Mouse (Mus musculus) cerebellum, adult 9-11 months (tissue): ENCODE measurements around the gene Scarf1.
"Not testable (repeated sequence)": the region's sequence is repeated elsewhere in the genome, so short reads cannot be mapped to it uniquely, and the experiment has no call there.

Experiments used
- DNase-seq: peaks from one replicate; pipeline ENCODE4 v3.0.0; 2022

Gene Scarf1

DNA sequence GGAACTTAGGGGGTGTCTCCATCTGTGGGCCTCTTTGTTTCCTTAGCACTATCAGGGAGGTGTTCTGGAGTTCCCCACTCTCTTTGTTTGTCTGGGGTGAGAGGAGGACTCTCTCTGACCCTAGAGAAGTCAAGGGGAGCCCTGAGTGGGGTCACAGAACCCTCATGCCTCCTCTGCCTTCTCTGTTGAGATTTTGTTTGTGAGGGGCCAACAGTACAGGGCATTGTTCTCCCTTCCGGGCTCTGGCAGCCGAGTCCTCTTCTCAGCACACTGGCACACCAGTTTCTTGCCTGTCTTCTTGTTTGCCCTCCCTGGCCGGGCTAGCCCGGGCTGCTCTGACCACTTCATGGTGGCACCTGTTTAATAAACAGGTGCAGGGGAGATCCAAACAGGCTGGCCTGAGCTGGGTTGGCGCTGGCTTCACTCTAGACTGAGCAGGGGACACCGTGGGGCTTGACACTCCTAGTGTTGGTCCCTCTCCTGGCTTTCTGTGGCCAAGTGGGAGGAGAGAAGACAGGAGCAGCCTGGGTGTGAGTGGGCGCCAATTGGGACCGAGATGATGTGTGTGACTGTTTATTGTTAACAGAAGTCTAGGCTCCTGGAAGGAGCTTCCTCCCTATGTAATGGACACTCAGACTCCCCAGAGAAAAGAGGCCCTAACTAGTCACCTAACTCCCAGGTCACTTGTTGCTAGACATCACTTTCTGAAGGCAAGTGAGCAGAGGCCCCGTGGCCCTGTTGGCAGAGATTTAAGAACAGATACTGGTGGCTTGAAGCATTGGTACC, 25.0 kb downstream of the Scarf1 start:
- peak; percentile 71 for DNase-seq

DNA sequence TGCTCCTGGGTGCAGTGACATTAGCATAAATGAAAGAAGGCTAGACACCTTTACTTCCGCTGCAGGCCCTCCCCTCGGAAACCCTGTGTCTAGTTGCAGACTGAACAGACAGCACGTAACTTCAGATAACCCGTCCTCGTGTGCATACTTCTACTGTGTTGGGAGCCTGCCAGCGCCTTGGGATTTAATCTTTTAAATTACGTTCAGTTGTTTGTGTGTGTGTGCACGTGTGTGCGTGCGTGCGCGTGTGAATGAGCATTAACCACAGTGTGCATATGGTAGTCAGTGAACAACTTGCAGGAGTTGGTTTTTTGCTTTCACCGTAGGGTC, 25.6 kb downstream of the Scarf1 start:
- peak; percentile 67 for DNase-seq

DNA sequence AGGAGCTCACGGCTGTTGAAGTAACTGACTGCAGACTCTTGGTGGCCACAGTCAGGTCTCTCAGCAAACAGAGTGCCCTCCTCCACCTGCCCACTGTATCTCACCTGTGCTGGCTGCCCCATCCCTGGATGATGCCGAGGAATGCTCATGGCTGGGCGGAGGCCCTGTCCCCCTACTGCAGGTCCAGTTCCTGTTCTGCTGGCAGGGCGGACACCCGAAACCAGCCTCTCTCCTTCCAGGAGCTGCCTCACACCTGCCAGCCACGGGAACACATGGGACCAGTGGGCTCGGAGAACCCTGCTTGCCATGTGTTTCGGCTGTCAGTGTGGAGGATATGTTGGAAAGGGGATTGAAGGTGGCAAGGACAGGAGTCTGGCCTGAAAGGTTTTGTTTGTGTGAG, 26.9 kb downstream of the Scarf1 start:
- peak; percentile 60 for DNase-seq

DNA sequence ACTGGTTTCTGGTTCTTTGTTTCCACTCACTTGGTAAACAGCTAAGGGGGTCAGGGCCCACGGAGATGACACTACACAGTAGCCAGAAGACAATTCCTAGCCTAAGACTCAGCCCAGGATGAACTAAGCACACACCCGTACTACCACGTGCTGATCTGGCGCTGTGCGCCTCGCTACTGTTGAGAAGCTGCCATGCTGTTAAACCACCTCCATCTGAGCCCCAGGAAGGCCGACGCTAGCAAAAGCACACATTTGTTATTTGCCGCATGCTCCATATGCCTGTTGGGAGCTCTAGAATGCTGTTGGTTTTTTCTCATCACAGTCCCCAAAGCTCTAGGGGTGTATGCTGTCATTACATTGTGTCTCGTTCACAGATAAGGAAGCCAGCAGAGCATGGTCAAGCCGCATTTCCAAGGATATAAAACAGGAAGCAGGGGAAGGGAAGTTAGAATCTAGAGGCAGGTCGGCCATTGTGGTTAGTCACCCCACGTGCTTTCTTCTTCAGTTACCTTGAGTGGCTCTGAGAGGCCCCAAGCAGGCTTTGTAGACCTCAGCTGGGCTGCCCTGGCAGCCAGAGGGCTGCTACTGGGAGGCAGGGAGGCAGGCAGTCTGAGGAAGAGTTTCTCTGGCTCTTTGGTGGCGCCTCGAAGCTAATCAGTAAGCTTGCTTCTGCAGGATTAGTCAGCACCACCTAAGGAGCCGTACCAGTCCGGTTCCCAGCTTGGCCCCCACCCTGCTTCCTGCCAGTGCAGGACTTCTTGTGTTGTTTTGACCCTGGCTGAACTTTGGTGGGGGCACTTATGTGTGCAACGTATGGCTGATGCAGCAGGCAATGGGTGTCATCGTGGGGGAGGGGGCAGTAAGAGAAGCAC, 27.6 kb downstream of the Scarf1 start:
- DNase-seq: peak; percentile 63

DNA sequence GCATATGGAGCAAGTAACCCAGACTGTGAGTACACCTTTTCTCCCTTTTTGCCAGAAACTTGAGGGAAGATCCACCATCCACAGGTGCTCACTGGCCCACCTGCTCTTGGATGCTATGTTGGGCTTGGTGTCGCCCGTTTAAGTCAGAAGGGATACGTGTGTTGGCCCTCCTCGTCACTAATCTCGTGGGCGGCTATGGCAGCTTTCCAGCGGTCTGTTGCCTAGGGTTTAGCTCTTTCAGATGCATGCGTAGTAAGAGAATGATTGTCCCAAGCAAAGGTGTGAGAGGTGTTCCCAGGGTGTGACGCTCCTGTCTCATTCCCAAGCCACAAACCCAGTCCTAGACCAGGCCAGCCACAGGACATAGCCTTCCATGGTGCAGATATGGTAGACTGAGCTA, 31.4 kb downstream of the Scarf1 start:
- peak; percentile 69 for DNase-seq

DNA sequence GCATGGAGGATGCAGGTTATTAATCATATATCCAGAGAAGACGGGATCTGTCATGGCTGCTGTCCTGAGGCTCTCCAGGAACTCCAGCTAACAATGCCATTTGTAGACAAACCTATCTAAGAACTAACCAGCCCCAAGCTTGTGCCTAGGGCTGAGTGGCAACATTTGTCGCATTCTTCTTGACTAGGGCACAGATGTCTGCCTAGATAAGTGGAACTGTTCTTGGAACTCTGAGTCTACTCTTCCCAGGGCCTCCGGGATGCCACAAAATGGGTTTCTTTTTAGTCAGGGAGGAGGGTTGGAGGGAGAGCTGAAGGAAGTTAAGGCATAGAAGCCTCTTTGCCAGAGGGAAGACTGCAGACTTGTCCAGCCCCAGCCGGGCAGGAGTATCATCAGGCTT, 32.7 kb downstream of the Scarf1 start:
- no peak for DNase-seq

DNA sequence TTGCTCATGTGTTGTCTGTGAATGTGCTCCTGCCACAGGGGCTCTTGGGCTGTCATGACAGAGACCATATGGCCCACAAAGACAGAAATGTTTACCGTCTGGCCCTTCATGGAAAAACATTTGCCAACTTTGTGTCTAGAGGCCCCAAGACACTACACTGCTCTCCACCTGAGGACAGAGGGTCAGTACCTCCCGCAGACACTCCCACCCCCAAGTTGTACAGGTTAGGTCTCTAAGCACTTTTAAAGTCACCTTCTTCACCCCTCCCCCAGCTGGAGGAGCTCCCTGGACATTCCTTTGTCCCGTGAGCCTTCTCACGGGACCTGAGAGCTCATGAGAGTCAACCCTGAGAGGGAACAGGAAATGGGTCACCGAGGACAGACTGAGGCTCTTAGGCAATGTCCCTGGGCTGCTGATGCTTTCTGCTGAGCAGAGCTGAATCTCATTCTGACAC, 36.3 kb downstream of the Scarf1 start:
- peak; percentile 73 for DNase-seq

DNA sequence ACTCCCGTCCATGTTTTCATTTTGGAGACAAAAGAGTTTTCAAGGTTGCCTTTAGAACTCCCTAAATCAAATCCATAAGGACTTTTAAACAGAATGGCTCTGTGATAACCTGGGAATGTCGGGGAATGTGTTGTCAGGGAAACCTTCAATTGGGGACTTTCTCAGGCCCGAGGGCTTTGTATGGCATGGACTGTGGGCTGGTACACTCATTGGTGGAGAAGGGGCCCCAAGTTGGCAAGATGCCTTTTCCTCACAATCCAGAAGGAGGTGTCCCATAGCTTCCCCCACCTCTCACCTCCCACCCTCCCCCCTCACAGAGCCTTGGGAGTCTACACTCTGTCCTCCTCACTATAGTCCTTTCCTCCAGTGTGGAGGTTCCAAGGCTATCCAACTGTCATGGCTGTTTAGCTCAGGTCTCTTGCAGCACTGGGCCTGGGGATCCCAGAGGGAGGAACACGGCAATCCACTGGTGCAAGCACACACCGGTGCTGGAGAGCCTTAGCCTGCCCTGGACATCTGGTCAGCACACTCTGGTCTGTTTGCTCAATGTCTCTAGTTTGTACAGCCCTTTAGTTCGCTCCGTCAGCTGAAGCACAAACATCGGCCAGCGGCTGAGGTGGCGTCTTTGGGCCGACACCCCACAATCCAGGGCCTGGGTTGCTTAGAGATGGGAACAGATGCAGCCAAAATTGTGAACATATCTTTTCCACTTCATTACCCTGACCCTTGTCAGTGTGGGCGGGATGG, 37.0 kb downstream of the Scarf1 start:
- DNase-seq: peak; percentile 50

DNA sequence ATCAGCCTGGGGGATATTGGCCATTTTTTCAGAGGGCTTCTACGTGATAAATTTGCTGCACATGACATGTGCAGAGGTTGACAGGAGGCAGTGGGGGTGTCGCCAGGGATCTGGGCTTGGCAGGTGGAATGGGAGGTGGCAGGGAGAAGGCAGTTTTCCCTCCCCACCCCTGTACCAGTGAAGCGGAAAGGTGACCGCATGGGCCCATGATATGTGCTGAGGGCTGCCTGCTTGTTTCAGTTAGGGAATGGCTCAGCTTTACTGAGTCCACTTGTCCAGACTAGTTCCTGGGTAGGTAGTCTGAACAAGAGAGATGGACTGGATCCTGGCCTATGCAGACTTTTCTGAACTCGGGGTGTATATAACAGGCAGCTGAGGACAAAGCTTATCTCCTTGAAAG, 38.0 kb downstream of the Scarf1 start:
- peak; percentile 54 for DNase-seq

DNA sequence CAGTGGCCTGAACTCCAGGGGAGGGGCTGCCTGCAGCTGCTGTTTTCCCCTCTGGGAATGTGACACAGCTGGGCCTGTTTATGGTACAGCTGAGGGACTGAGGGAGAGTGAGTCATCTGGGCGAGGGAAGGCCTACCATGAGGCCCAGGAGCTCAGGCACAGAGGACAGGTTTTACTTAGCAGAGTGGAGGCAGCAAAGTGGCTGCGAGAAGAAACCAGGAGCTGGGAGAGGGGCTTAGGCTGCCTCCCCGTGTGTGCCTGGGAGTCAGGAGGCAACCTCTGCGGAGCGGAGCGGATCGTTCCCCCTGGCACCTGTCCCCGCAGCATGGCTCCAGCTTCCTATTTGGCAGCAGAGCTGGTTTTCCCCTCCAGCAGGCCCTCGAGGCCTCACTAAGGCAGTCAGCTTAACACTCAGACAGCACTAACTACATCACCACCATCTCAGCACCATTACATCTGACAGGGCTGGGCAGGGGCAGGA, 38.7 kb downstream of the Scarf1 start:
- DNase-seq: peak; percentile 86

DNA sequence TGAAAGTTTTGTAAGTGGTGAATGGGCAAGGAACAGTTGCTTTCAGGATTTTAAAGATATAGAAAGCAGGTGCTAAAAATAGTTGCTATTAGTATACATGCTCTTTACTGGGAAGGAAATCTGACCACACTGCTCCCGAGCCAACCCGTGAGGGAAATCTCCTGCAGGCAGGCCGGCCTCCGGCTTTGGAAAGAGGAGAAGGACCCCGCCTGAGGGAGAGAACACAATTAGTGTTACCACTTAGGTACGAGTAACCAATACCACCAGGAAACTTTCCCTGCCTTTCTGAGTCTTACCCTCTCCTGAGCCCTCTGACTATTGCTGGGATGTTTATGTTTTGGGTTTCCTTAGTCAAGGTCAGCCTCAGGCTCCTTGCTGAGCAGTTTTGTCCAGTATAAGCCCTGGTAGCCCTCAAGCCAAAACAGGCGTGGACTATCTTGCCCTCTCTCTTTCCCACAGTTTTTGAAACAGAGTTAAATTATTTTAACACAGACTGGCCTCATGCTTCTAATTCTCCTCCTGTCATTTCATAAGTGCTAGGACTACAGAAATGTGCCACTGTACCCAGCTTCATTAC, 39.7 kb downstream of the Scarf1 start:
- no peak for DNase-seq

DNA sequence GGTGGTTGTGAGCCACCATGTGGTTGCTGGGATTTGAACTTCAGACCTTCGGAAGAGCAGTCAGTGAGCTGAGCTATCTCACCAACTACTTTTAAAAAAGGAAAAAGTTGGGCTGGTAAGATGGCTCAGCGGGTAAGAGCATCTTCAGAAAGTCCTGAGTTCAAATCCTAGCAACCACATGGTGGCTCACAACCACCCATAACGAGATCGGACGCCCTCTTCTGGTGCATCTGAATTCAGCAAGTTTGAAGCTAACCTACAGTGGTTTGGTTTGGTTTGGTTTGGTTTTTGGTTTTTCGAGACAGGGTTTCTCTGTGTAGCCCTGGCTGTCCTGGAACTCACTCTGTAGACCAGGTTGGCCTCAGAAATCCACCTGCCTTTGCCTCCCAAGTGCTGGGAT, 42.7 kb downstream of the Scarf1 start:
- not testable (repeated sequence) for DNase-seq

DNA sequence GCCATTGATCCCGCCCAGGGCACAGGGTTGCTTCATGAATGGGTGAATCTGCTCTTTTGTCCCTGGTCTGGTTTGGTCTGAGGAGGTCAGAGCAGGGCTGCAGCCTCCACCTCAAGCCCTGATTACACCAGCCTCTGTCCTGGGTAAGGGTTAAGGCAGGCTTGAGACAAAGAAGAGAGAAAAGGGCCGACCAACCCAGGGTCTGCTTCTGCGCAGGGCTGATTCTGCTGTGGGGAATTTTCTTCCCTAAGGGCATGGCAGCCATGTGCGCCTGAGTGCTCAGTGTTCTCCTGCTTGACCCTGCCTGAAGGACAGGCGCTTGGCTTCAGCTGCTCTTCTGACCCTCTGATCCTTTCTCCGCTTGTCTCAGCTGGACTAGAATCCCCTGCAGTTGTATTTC, 43.8 kb downstream of the Scarf1 start:
- no peak for DNase-seq

DNA sequence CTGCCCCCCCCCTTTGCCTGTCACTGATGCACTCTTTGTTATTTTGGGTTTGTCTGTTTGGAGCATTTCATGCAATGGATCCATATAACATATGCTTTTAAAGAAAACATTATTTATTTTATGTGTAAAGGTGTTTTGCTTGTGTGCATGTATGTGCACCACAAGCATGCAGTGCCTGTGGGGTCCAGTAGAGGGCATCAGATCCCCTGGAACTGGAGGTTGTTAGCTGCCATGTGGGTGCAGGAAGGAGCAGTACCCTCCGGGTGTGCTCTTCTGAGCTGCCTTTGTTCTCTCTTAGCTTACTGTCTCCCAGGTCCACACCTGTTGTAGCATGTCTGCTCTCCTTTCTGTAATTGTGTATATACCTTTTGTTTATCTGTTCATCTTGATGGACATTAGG, 44.8 kb downstream of the Scarf1 start:
- peak; percentile 27 for DNase-seq

DNA sequence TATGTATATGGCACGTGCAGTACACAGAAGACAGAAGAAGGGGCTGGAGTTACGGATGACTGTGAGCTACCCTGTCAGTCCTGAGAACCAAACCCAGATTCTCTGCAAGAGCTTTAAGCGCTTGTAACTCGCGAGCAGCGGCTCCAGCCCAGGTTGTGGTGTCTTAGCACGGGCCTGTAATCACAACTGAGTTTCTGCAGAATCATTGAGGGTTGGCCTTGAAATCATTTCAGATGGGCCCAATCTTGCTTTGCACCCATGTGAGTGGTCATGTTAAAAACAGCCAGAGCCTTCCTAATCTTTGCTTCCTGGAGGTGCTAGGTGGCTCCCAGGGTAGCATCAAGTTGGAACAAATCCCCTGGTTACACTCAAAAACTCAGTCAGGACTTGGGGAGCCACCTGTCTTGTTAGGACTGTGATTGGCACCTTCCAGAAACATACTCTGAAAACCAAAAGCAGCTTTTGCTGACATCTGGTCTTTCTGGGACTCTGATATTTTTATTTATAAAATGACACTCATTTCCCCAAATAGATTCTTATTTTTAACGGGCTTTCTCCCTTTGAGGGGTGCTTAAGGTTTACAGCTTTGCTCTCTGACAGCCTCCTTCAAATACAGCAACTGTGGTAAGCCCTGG, 46.6 kb downstream of the Scarf1 start:
- DNase-seq: peak; percentile 16

DNA sequence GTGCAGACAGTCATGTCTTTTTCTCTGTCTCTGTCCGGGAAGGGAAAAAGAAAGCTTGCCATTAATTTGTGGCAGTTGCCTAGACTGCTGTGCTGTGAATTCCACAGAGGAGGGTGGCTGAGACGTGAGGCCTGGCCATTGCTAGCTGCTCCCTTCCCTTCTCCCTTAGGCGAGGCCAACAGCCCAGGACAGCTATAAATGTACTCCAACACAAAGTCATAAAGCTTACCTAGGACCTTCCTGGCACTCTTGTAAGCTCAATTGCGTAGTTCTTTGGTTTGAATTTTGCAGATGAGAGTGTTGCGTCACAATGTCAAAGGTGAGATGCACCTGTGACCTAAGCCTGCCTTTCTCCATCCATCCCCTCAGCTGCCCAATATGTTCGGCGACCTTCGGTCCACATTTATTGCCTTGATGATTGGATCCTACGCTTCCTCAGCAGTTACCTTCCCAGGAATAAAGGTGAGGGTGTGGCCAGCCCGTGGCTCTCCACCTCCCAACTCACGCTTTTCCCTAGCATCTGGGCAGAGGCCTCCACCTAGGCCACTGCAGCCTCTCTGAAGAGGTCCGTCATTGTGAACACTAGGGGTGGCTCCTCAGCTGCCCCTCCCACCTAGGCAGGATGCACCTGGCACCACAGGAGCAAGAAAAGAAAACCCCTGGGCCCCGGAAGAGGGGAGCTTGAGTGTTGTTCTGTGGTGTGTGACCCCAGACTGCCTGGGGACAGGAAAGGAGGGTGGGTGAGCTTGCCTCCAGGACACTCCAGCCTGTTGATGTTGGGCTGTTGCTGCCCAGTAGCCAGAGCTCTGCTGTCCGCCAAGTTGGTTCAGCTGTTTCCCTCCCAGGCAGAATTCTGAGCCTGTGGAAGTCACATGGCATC, 47.4 kb downstream of the Scarf1 start:
- DNase-seq: peak; percentile 56

DNA sequence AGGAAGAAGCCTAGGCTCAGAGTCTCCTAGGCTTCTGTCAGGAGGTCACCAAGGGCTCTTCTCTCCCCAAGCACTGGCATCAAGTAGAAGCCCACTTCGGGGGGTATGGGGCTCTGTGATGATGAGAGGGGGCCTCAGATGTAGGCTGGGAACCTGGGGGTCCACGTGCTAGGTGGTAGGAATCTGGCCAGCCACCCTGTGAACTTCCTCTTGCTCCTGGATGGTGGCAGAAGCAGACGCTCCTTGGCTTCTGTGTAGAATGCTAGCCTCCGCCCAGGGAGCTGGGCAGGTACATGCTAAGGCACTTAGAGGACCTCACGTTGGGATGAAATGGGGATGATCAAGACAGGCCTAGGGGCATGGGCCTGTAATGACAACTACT, 48.1 kb downstream of the Scarf1 start:
- DNase-seq: no peak

DNA sequence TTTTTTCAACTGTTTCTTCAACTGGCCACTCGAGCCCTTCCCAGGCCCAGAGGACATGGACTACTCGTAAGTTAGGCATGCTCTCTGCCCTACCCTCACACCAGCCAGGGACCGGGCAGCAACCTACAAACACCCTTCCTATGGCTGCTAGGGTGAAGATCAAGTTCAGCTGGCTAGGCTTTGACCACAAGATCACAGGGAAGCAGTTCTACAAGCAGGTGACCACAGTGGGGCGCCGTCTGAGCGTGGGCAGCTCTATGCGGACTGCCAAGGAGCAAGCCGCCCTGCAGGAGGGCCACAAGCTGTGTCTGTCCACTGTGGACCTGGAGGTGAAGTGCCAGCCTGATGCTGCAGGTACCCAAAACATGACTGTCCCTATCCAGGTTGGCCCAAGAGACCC, 49.5 kb downstream of the Scarf1 start:
- DNase-seq: peak; percentile 87

DNA sequence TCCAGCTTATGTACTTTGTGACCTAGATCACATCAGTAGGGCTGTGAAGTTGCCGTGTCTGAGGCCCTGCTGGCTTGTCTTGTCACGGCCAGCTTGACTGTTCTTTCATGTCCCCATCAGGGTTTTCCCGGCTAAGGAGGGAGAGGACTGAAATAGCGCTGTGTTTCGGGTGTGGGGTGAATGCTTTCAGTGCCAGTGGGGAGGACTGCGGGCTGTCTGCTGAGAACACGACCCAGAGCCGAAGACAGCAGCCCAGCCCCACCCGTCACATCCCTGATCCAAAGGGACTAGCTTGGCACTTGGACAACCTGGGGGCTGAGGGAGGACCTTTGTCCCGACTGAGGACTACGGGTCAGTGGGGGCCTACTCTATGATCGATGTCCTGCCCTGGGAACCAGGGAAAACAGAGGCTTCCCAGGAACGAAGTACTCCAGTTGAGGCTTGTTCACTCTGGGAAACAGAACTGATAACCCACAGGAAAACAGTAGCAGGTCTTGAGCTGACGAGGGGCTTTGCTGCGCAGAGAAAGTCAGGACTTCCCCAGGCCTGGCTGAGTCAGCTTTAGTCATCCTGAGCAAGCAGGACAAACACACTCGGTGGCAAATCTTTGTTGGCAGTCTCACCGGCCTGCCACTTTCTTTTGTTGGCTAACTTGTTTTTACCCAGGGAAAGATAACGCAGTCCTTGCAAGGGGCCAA, 50.7 kb downstream of the Scarf1 start:
- DNase-seq: peak; percentile 58

DNA sequence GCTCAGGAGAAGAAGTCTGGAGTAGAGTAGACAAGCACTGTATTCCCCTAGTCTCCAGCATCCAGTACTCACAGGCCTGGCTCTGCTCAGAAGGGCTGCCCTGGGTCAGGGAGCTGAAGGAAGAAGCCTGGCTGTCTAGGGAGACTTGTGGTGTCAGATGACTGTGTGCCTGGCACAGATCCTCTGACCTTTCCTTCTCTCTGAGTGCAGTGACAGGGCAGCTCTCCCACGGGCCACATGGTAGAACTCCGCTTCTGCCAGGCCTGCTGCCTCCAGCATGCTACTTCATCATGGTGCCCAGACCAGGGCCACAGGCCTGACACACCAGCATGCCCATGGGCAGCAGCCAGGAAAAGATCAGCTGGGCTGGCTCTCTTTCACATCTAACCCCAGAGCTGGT, 52.5 kb downstream of the Scarf1 start:
- DNase-seq: peak; percentile 87
